Mouse (Mus musculus) myocyte (in vitro differentiated cells): ENCODE data around the gene Nfya. TPM values are rescaled to one million over a fixed set of nuclear protein-coding genes. Genes with fewer than 3 reads are reported as not detected.
"Not testable (repeated sequence)": the region's sequence is repeated elsewhere in the genome, so short reads cannot be mapped to it uniquely, and the experiment has no call there.

ENCODE experiments used
- H3K27me3 ChIP-seq: one replicate; pipeline ENCODE4 v1.6.1; 2011; ENCODE audit not compliant: control insufficient read depth, insufficient read depth, insufficient read length
- H3K36me3 ChIP-seq: one replicate; pipeline ENCODE4 v1.6.1; 2011; ENCODE audit not compliant: control insufficient read depth, insufficient read depth
- H3K4me2 ChIP-seq: one replicate; pipeline ENCODE4 v1.6.1; 2011; ENCODE audit warnings: low read depth, control low read depth
- H3K4me3 ChIP-seq: one replicate; pipeline ENCODE4 v1.5.1; 2011; ENCODE audit warnings: mild to moderate bottlenecking, control low read depth, moderate library complexity
- H3K79me2 ChIP-seq: one replicate; pipeline ENCODE4 v1.6.1; 2011; ENCODE audit not compliant: control insufficient read depth, insufficient read depth
- H3ac ChIP-seq: one replicate; pipeline ENCODE4 v1.6.1; 2011; ENCODE audit not compliant: control insufficient read depth, insufficient read length
- CEBPB ChIP-seq: IDR thresholded peaks from 2 replicates; pipeline ENCODE4 v1.6.1; 2011; ENCODE audit warnings: mild to moderate bottlenecking, moderate library complexity; ENCODE audit not compliant: poor library complexity, insufficient read depth, severe bottlenecking
- E2F4 ChIP-seq: IDR thresholded peaks from one replicate; pipeline ENCODE4 v1.6.1; 2011; ENCODE audit warnings: mild to moderate bottlenecking, control low read depth, moderate library complexity; ENCODE audit not compliant: insufficient read depth
- MAX ChIP-seq: IDR thresholded peaks from one replicate; pipeline ENCODE4 v1.6.1; 2011; ENCODE audit warnings: low read depth, mild to moderate bottlenecking, control low read depth
- MYOD1 ChIP-seq, 3 experiments: IDR thresholded peaks; one replicate each; pipeline ENCODE4 v1.6.1; 2011; ENCODE audit warnings: control low read depth in 2 of 3, low read depth in 2 of 3, mild to moderate bottlenecking in 2 of 3, moderate library complexity in 1 of 3; ENCODE audit not compliant: insufficient read length in 2 of 3, control insufficient read depth in 1 of 3
- MYOG ChIP-seq, 3 experiments: IDR thresholded peaks; one replicate each; pipeline ENCODE4 v1.6.1; 2011; ENCODE audit warnings: control low read depth in 2 of 3, low read depth in 2 of 3, mild to moderate bottlenecking in 2 of 3; ENCODE audit not compliant: insufficient read length in 2 of 3, control insufficient read depth in 1 of 3, insufficient read depth in 1 of 3
- POLR2A ChIP-seq: IDR thresholded peaks from one replicate; pipeline ENCODE4 v1.6.1; 2011; ENCODE audit warnings: low read depth, mild to moderate bottlenecking, control low read depth, moderate library complexity; ENCODE audit not compliant: insufficient read length
- POLR2AphosphoS2 ChIP-seq: IDR thresholded peaks from one replicate; pipeline ENCODE4 v1.6.1; 2011; ENCODE audit warnings: low read depth, control low read depth; ENCODE audit not compliant: insufficient read length
- REST ChIP-seq: IDR thresholded peaks from one replicate; pipeline ENCODE4 v1.6.1; 2011; ENCODE audit warnings: mild to moderate bottlenecking, control low read depth, moderate library complexity; ENCODE audit not compliant: insufficient read depth, insufficient read length
- SRF ChIP-seq: IDR thresholded peaks from one replicate; pipeline ENCODE4 v1.6.1; 2011; ENCODE audit warnings: low read depth; ENCODE audit not compliant: control insufficient read depth, insufficient read length
- TCF12 ChIP-seq: IDR thresholded peaks from one replicate; pipeline ENCODE4 v1.6.1; 2011; ENCODE audit warnings: mild to moderate bottlenecking, control low read depth; ENCODE audit not compliant: poor library complexity, insufficient read depth, severe bottlenecking
- TCF3 ChIP-seq: IDR thresholded peaks from one replicate; pipeline ENCODE4 v1.6.1; 2011; ENCODE audit warnings: low read depth, control low read depth; ENCODE audit not compliant: insufficient read length
- USF1 ChIP-seq: IDR thresholded peaks from one replicate; pipeline ENCODE4 v1.6.1; 2011; ENCODE audit warnings: low read depth, mild to moderate bottlenecking, control low read depth, moderate library complexity
- polyA plus RNA-seq: library from polyadenylated mRNA; unstranded; fragments of >200 nt; fragmentation: generic; extraction: Trizol; gene quantifications from one replicate; pipeline ENCODE4 v1.2.1, GENCODE M21; 2012; ENCODE audit warnings: missing spikeins

Nfya gene
- polyA plus RNA-seq, 1 experiment: 17.0 TPM

GRCm38 (mm10) chr17:48362346-48362745, 47.4 kb downstream of the Nfya start:
- no peaks in the 10 kb centered on the region for H3K36me3 ChIP-seq
- TF ChIP-seq MYOD1 (IDR thresholded peaks at IDR 0.05; ENCODE audit: control insufficient read depth in 1 of 3, insufficient read length in 2 of 3, low read depth in 2 of 3) (no peak), MAX (no peak)
- no peaks in the 10 kb centered on the region for H3K79me2 ChIP-seq
- no peak overlapping the region for H3ac ChIP-seq
- H3K4me2 ChIP-seq: no peak overlapping the region
- no peak overlapping the region for H3K4me3 ChIP-seq
- no peaks in the 10 kb centered on the region for H3K27me3 ChIP-seq

DNA sequence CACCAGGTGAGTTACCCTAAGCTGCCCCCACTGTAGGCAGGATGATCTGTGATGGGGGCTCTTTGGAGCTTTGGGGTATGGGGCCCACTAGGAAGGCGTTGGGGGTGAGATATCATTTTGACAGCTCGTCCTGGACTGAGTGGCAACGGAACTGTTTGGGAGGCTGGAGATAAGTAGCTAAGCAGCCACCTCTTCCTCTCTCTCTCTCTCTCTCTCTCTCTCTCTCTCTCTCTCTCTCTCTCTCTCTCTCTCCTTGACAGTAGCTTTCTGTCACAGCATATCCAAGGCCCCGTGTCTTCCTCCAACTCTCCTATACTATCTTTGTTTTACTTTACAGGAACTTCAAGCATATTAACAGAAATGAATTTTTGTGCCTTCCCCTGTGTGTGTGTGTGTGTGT, 49.2 kb downstream of the Nfya start:
- Histone ChIP-seq H3K79me2 (no peaks in the 10 kb centered on the region), H3ac (no peak overlapping the region), H3K4me2 (no peak overlapping the region), H3K27me3 (no peaks in the 10 kb centered on the region), H3K4me3 (no peak overlapping the region), H3K36me3 (no peaks in the 10 kb centered on the region)
- TF ChIP-seq TCF12 (no peak), TCF3 (no peak), REST (no peak), USF1 (no peak), SRF (no peak), MYOG (IDR thresholded peaks at IDR 0.05; ENCODE audit: control insufficient read depth in 1 of 3, insufficient read depth in 1 of 3, insufficient read length in 2 of 3, low read depth in 2 of 3) (no peak), MYOD1 (IDR thresholded peaks at IDR 0.05; ENCODE audit: control insufficient read depth in 1 of 3, insufficient read length in 2 of 3, low read depth in 2 of 3) (no peak), CEBPB (no peak), E2F4 (no peak), MAX (no peak), POLR2A (no peak), POLR2AphosphoS2 (no peak)

DNA sequence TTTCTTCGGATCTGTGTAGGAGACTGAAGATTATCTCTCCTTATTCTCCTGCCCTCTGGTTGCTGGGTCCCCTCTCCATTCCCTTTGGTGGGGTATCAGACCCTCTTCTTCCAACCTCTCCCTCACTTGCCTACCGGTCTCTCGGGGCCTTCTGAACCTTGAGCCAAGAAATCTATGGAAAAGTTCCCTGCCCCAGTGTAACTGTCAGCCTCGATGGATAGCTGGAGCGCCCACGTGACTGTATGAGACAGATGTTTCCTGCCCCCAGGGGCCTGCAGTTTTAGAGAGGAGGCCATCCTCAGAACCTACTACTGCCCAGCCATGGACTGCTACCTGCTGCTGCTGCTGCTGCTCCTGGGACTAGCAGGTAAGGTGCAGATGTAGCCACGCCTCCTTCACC, 50.1 kb downstream of the Nfya start, which contains the start of gene Treml1:
Gene Treml1, plus strand, starts transcription at position 301 of the 400 bp plus-strand sequence.
- Histone ChIP-seq H3K4me2 (no peak within 1 kb of the TSS), H3K79me2 (no peaks in the 10 kb centered on the region), H3K4me3 (no peak within 1 kb of the TSS), H3K36me3 (no peaks in the 10 kb centered on the region), H3ac (no peak within 1 kb of the TSS), H3K27me3 (no peaks in the 10 kb centered on the region)
- no peak for TF ChIP-seq REST
- no peak for TF ChIP-seq MYOD1 (IDR thresholded peaks at IDR 0.05; ENCODE audit: control insufficient read depth in 1 of 3, insufficient read length in 2 of 3, low read depth in 2 of 3)
- peak; percentile 32 for TF ChIP-seq USF1
- TF ChIP-seq CEBPB: no peak
- no peak for TF ChIP-seq TCF3
- no peak for TF ChIP-seq MYOG (IDR thresholded peaks at IDR 0.05; ENCODE audit: control insufficient read depth in 1 of 3, insufficient read depth in 1 of 3, insufficient read length in 2 of 3, low read depth in 2 of 3)
- TF ChIP-seq POLR2AphosphoS2: no peak
- no peak for TF ChIP-seq SRF

DNA sequence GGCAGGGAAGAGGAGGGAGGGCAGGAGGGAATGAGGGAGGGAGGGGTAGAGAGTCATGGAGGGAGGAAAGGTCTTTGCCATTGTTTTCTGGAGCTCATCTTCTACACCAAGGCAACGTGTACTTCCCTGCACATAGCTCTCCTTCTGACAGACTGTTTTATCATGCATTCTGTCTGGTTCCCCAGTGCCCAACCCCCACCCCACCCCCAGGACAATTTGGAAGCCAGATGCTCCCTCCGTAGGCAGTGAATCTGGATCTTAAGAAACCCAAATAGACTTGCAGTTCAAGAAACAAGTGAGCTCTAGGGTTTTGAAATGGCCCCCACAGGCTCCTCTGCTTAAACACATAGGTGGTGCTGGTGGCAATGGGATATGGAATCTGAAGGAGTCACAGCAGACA, 51.8 kb downstream of the Nfya start:
- H3K79me2 ChIP-seq: no peaks in the 10 kb centered on the region
- no peak for TF ChIP-seq TCF3
- TF ChIP-seq E2F4: no peak
- TF ChIP-seq SRF: no peak
- TF ChIP-seq MYOG (IDR thresholded peaks at IDR 0.05; ENCODE audit: control insufficient read depth in 1 of 3, insufficient read depth in 1 of 3, insufficient read length in 2 of 3, low read depth in 2 of 3): no peak
- TF ChIP-seq MYOD1 (IDR thresholded peaks at IDR 0.05; ENCODE audit: control insufficient read depth in 1 of 3, insufficient read length in 2 of 3, low read depth in 2 of 3): no peak
- no peak for TF ChIP-seq POLR2AphosphoS2
- TF ChIP-seq MAX: no peak
- no peak for TF ChIP-seq CEBPB
- TF ChIP-seq TCF12: no peak
- TF ChIP-seq POLR2A: no peak
- no peak for TF ChIP-seq REST
- TF ChIP-seq USF1: no peak
- H3K27me3 ChIP-seq: no peaks in the 10 kb centered on the region
- no peak overlapping the region for H3K4me2 ChIP-seq
- no peaks in the 10 kb centered on the region for H3K36me3 ChIP-seq
- no peak overlapping the region for H3ac ChIP-seq
- no peak overlapping the region for H3K4me3 ChIP-seq

DNA sequence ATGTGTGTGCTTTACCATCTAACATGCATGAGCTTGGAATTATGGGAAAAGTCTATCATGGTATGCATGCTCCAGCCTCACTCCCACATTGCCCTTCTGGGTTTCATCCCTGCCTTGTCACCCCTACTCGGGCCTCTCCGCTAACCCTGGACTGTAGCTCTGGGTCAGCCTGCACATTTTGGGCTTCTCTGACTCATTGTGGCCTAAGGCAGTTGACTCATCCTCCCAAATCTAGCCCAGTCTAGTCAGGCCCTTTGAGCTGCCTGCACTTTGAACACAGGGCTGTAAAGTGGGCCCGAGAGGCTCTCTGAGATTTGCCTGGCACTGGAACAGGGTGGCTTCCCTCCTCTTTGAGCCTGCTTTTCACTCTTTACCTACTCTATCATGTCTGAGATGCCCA, 53.9 kb downstream of the Nfya start:
- Histone ChIP-seq H3K4me2 (peak overlapping the region; percentile 54), H3K79me2 (no peaks in the 10 kb centered on the region), H3K4me3 (no peak overlapping the region), H3K36me3 (no peaks in the 10 kb centered on the region), H3K27me3 (no peaks in the 10 kb centered on the region), H3ac (no peak overlapping the region)
- peak in 1 of 3 experiments; percentile 6 for TF ChIP-seq MYOG (IDR thresholded peaks at IDR 0.05; ENCODE audit: control insufficient read depth in 1 of 3, insufficient read depth in 1 of 3, insufficient read length in 2 of 3, low read depth in 2 of 3)
- no peak for TF ChIP-seq POLR2AphosphoS2

- H3K27me3 ChIP-seq, H3K4me2 ChIP-seq, H3K4me3 ChIP-seq, H3K36me3 ChIP-seq, H3K79me2 ChIP-seq, H3ac ChIP-seq: not testable (repeated sequence)
Observed at GRCm38 (mm10) chr17:48352976-48353375, 56.7 kb downstream of the Nfya start.
